Mouse (Mus musculus) right cerebral cortex, postnatal 25 days (tissue): ENCODE measurements at regions not wholly inside any gene's neighbourhood (a gene's known extent, or its start where the extent isn't known, plus 50 kb on each side); places are given as distances from the start of the nearest gene placed in this dataset.
A peak's percentile ranks its signal among the peaks of the same experiment; 100 is the strongest.

ENCODE experiments used
- DNase-seq: peaks from one replicate; pipeline ENCODE4 v3.0.0; 2022

- no peak for DNase-seq
Measured at GRCm38 (mm10) chr16:15052389-15052923, 146.1 kb downstream of the Efcab1 start.

GRCm38 (mm10) chr16:15052924-15053793 lies 146.8 kb downstream of the Efcab1 start:
- DNase-seq: peak; percentile 52

GRCm38 (mm10) chr16:15053840-15054239 lies 147.4 kb downstream of the Efcab1 start:
- no peak for DNase-seq

GRCm38 (mm10) chr16:15054306-15055001 lies 148.0 kb downstream of the Efcab1 start:
- no peak for DNase-seq

GRCm38 (mm10) chr16:15055697-15056096 lies 149.3 kb downstream of the Efcab1 start:
- no peak for DNase-seq

GRCm38 (mm10) chr16:15070485-15070960 lies 164.1 kb downstream of the Efcab1 start:
- DNase-seq: no peak

- DNase-seq: no peak
Measured at GRCm38 (mm10) chr16:15074407-15074806, 168.0 kb downstream of the Efcab1 start.

- DNase-seq: no peak
Measured at GRCm38 (mm10) chr16:15083692-15084091, 177.3 kb downstream of the Efcab1 start.

GRCm38 (mm10) chr16:15084147-15084752 lies 177.8 kb downstream of the Efcab1 start:
- no peak for DNase-seq

GRCm38 (mm10) chr16:15084753-15085728 lies 178.6 kb downstream of the Efcab1 start:
- peak; percentile 7 for DNase-seq

GRCm38 (mm10) chr16:15086556-15086955 lies 180.2 kb downstream of the Efcab1 start:
- no peak for DNase-seq

GRCm38 (mm10) chr16:15103938-15104337 lies 197.5 kb downstream of the Efcab1 start:
- no peak for DNase-seq

- no peak for DNase-seq
Measured at GRCm38 (mm10) chr16:15107234-15107633, 200.8 kb downstream of the Efcab1 start.

- DNase-seq: no peak
Measured at GRCm38 (mm10) chr16:15113131-15113530, 204.1 kb upstream of the Gm21897 start.

GRCm38 (mm10) chr16:15113989-15114556 lies 203.2 kb upstream of the Gm21897 start:
- DNase-seq: no peak

- DNase-seq: peak; percentile 8
Measured at GRCm38 (mm10) chr16:15114574-15115230, 202.6 kb upstream of the Gm21897 start.

- no peak for DNase-seq
Measured at GRCm38 (mm10) chr16:15115386-15115785, 201.9 kb upstream of the Gm21897 start.

GRCm38 (mm10) chr16:15119799-15120198 lies 197.5 kb upstream of the Gm21897 start:
- DNase-seq: no peak

GRCm38 (mm10) chr16:15128996-15129395 lies 188.3 kb upstream of the Gm21897 start:
- no peak for DNase-seq

- no peak for DNase-seq
Measured at GRCm38 (mm10) chr16:15129806-15130205, 187.5 kb upstream of the Gm21897 start.

GRCm38 (mm10) chr16:15157852-15158251 lies 159.4 kb upstream of the Gm21897 start:
- no peak for DNase-seq
